Mouse (Mus musculus) kidney, embryonic 14.5 days (tissue): ENCODE data around the gene Foxm1. TPM values are rescaled to one million over a fixed set of nuclear protein-coding genes. Genes with fewer than 3 reads are reported as not detected.
"Not testable (repeated sequence)": the region's sequence is repeated elsewhere in the genome, so short reads cannot be mapped to it uniquely, and the experiment has no call there.

ENCODE experiments used
- ATAC-seq: fragments of 200-750 bp; cut with Nextera tagmentation; 2 replicates; pipeline ENCODE4 v1.8.0; 2017; ENCODE audit warnings: moderate number of reproducible peaks, mild to moderate bottlenecking, moderate TSS enrichment, moderate library complexity; ENCODE audit not compliant: low FRiP score, low TSS enrichment
- H3K27ac ChIP-seq: fragments of 300-500 bp; sonication (generic); 2 replicates; pipeline ENCODE4 v1.5.1; 2014; ENCODE audit warnings: low read depth, mild to moderate bottlenecking, low read length, moderate library complexity, mixed read lengths
- H3K27me3 ChIP-seq: fragments of 300-500 bp; sonication (generic); 2 replicates; pipeline ENCODE4 v1.6.1; 2014; ENCODE audit warnings: mild to moderate bottlenecking, low read length; ENCODE audit not compliant: control insufficient read depth, insufficient read depth
- H3K36me3 ChIP-seq: fragments of 300-500 bp; sonication (generic); 2 replicates; pipeline ENCODE4 v1.6.1; 2014; ENCODE audit warnings: low read length, mixed read lengths; ENCODE audit not compliant: control insufficient read depth, insufficient read depth
- H3K4me1 ChIP-seq: fragments of 300-500 bp; sonication (generic); 2 replicates; pipeline ENCODE4 v1.6.1; 2014; ENCODE audit warnings: low read length, mixed read lengths; ENCODE audit not compliant: control insufficient read depth, insufficient read depth
- H3K4me2 ChIP-seq: fragments of 300-500 bp; sonication (generic); replicated peaks from 2 replicates; pipeline ENCODE4 v1.6.1; 2014; ENCODE audit warnings: low read depth, mild to moderate bottlenecking, low read length
- H3K4me3 ChIP-seq: fragments of 300-500 bp; sonication (generic); 2 replicates; pipeline ENCODE4 v1.5.1; 2014; ENCODE audit warnings: mild to moderate bottlenecking, low read length
- H3K9ac ChIP-seq: fragments of 300-500 bp; sonication (generic); 2 replicates; pipeline ENCODE4 v1.6.1; 2014; ENCODE audit warnings: low read depth, mild to moderate bottlenecking, low read length, moderate library complexity
- H3K9me3 ChIP-seq: fragments of 300-500 bp; sonication (generic); 2 replicates; pipeline ENCODE4 v1.6.1; 2016; ENCODE audit warnings: low read length; ENCODE audit not compliant: control insufficient read depth
- WGBS: fragments of 180-500 bp; shearing (Covaris S2); extraction: QIAGEN DNeasy Blood & Tissue Kit; methylation state at CpG from one replicate; pipeline ENCODE4 v1.1.7; 2014; 5-methylcytosine and 5-hydroxymethylcytosine counted together
- polyA plus RNA-seq: library from polyadenylated mRNA; unstranded; fragments of >200 nt; fragmentation: Nextera tagmentation; extraction: Ambion mirVana; gene quantifications from 2 replicates; pipeline ENCODE4 v1.2.1, GENCODE M21; 2014

The Foxm1 gene
- polyA plus RNA-seq, 1 experiment from 2014 or later = 48.2 TPM

GRCm38 (mm10) chr6:128364721-128365120 is 2.0 kb downstream of the Foxm1 start:
- no peak overlapping the region for H3K4me3 ChIP-seq
- H3K36me3 ChIP-seq = peaks cover 40% of the 10 kb centered on the region
- 82% methylated on average over 6 of the region's 6 CpGs for WGBS
- ATAC-seq = no peak
- H3K27me3 ChIP-seq = no peaks in the 10 kb centered on the region
- H3K4me2 ChIP-seq = no peak overlapping the region
- peaks cover 16% of the 10 kb centered on the region for H3K4me1 ChIP-seq
- 0 out of 2 replicates have a peak overlapping the region, but pooled peaks have one; percentile 23 for H3K9ac ChIP-seq
- H3K9me3 ChIP-seq = no peaks in the 10 kb centered on the region
- no peak overlapping the region for H3K27ac ChIP-seq

GRCm38 (mm10) chr6:128366466-128366865 is 3.7 kb downstream of the Foxm1 start:
- Histone ChIP-seq H3K36me3 (peaks cover 57% of the 10 kb centered on the region), H3K4me1 (peaks cover 13% of the 10 kb centered on the region), H3K9me3 (no peaks in the 10 kb centered on the region), H3K9ac (no peak overlapping the region), H3K4me2 (no peak overlapping the region), H3K27me3 (no peaks in the 10 kb centered on the region), H3K4me3 (no peak overlapping the region), H3K27ac (no peak overlapping the region)
- ATAC-seq = no peak
- WGBS = 94% methylated on average over 5 of the region's 5 CpGs

GRCm38 (mm10) chr6:128370040-128370439 is 7.3 kb downstream of the Foxm1 start:
- ATAC-seq = no peak

GRCm38 (mm10) chr6:128375192-128375591 is 12.4 kb downstream of the Foxm1 start, which contains the start of the genes Tex52 and Gm44596:
TSS of gene Tex52 (plus strand) at chr6:128375456.
TSS of gene Gm44596 (plus strand) at chr6:128375503.
- Histone ChIP-seq H3K4me3 (no peak within 1 kb of the TSS), H3K9me3 (no peaks in the 10 kb centered on the region), H3K27me3 (no peaks in the 10 kb centered on the region), H3K27ac (no peak within 1 kb of the TSS), H3K36me3 (peaks cover 56% of the 10 kb centered on the region), H3K4me1 (no peaks in the 10 kb centered on the region), H3K4me2 (no peak within 1 kb of the TSS), H3K9ac (no peak within 1 kb of the TSS)
- 44% methylated on average over 6 of the region's 6 CpGs for WGBS
- ATAC-seq = peak; percentile 65

More at GRCm38 (mm10) chr6:128370040-128370439, 7.3 kb downstream of the Foxm1 start:
- H3K27ac ChIP-seq = no peak overlapping the region
- H3K36me3 ChIP-seq = peaks cover 92% of the 10 kb centered on the region
- H3K9ac ChIP-seq = no peak overlapping the region
- no peaks in the 10 kb centered on the region for H3K27me3 ChIP-seq
- H3K9me3 ChIP-seq = no peaks in the 10 kb centered on the region
- no peak overlapping the region for H3K4me2 ChIP-seq
- no peak overlapping the region for H3K4me3 ChIP-seq
- 94% methylated on average over 5 of the region's 5 CpGs for WGBS
- no peaks in the 10 kb centered on the region for H3K4me1 ChIP-seq

- H3K27ac ChIP-seq = no peak overlapping the region
- no peak overlapping the region for H3K9ac ChIP-seq
- no peaks in the 10 kb centered on the region for H3K4me1 ChIP-seq
- 94% methylated on average over 17 of the region's 17 CpGs for WGBS
- H3K27me3 ChIP-seq = no peaks in the 10 kb centered on the region
- H3K4me2 ChIP-seq = no peak overlapping the region
- H3K4me3 ChIP-seq = no peak overlapping the region
- no peak for ATAC-seq
- peaks cover 42% of the 10 kb centered on the region for H3K36me3 ChIP-seq
- no peaks in the 10 kb centered on the region for H3K9me3 ChIP-seq
Observed at GRCm38 (mm10) chr6:128376371-128377085, 13.8 kb downstream of the Foxm1 start.

- no peaks in the 10 kb centered on the region for H3K9me3 ChIP-seq
- H3K27me3 ChIP-seq = no peaks in the 10 kb centered on the region
- H3K9ac ChIP-seq = no peak overlapping the region
- no peak overlapping the region for H3K4me3 ChIP-seq
- ATAC-seq = no peak
- no peak overlapping the region for H3K4me2 ChIP-seq
- 83% methylated on average over 16 of the region's 16 CpGs for WGBS
- no peak overlapping the region for H3K27ac ChIP-seq
- no peaks in the 10 kb centered on the region for H3K4me1 ChIP-seq
- peaks cover 11% of the 10 kb centered on the region; the same call in 1 of the 2 replicates for H3K36me3 ChIP-seq
Observed at GRCm38 (mm10) chr6:128379636-128380035, 16.9 kb downstream of the Foxm1 start.

- H3K4me1 ChIP-seq, H3K9me3 ChIP-seq, H3K9ac ChIP-seq, H3K27ac ChIP-seq, ATAC-seq, H3K4me3 ChIP-seq, H3K4me2 ChIP-seq, H3K27me3 ChIP-seq, H3K36me3 ChIP-seq: not testable (repeated sequence)
- WGBS = 73% methylated on average over 1 of the region's 1 CpGs
Observed at GRCm38 (mm10) chr6:128380594-128381167, 17.9 kb downstream of the Foxm1 start.

- ATAC-seq = no peak
Observed at GRCm38 (mm10) chr6:128381254-128381653, 18.5 kb downstream of the Foxm1 start.

GRCm38 (mm10) chr6:128383752-128384151 is 21.0 kb downstream of the Foxm1 start:
- 63% methylated on average over 7 of the region's 7 CpGs for WGBS
- H3K9me3 ChIP-seq = no peaks in the 10 kb centered on the region
- no peak for ATAC-seq

More at GRCm38 (mm10) chr6:128381254-128381653, 18.5 kb downstream of the Foxm1 start:
- WGBS = 74% methylated on average over 3 of the region's 3 CpGs
- H3K9me3 ChIP-seq = no peaks in the 10 kb centered on the region
- peaks cover 2% of the 10 kb centered on the region; the same call in 1 of the 2 replicates for H3K36me3 ChIP-seq
- no peak overlapping the region for H3K4me2 ChIP-seq
- no peak overlapping the region for H3K4me3 ChIP-seq
- no peaks in the 10 kb centered on the region for H3K27me3 ChIP-seq
- no peak overlapping the region for H3K9ac ChIP-seq
- H3K27ac ChIP-seq = no peak overlapping the region
- H3K4me1 ChIP-seq = no peaks in the 10 kb centered on the region

More at GRCm38 (mm10) chr6:128383752-128384151, 21.0 kb downstream of the Foxm1 start:
- H3K4me3 ChIP-seq = no peak overlapping the region
- no peak overlapping the region for H3K4me2 ChIP-seq
- no peak overlapping the region for H3K9ac ChIP-seq
- no peaks in the 10 kb centered on the region for H3K4me1 ChIP-seq
- no peak overlapping the region for H3K27ac ChIP-seq
- H3K27me3 ChIP-seq = no peaks in the 10 kb centered on the region
- no peaks in the 10 kb centered on the region for H3K36me3 ChIP-seq
